Mouse (Mus musculus) kidney, embryonic 14.5 days (tissue): Measurements from ENCODE around the gene Mapk6. TPM values are rescaled to one million over a fixed set of nuclear protein-coding genes. Genes with fewer than 3 reads are reported as not detected.

Source experiments
- ATAC-seq: fragments of 200-750 bp; cut with Nextera tagmentation; 2 replicates; pipeline ENCODE4 v1.8.0; 2017; ENCODE audit warnings: moderate number of reproducible peaks, mild to moderate bottlenecking, moderate TSS enrichment, moderate library complexity; ENCODE audit not compliant: low FRiP score, low TSS enrichment
- H3K27ac ChIP-seq: fragments of 300-500 bp; sonication (generic); 2 replicates; pipeline ENCODE4 v1.5.1; 2014; ENCODE audit warnings: low read depth, mild to moderate bottlenecking, low read length, moderate library complexity, mixed read lengths
- H3K27me3 ChIP-seq: fragments of 300-500 bp; sonication (generic); 2 replicates; pipeline ENCODE4 v1.6.1; 2014; ENCODE audit warnings: mild to moderate bottlenecking, low read length; ENCODE audit not compliant: control insufficient read depth, insufficient read depth
- H3K36me3 ChIP-seq: fragments of 300-500 bp; sonication (generic); 2 replicates; pipeline ENCODE4 v1.6.1; 2014; ENCODE audit warnings: low read length, mixed read lengths; ENCODE audit not compliant: control insufficient read depth, insufficient read depth
- H3K4me1 ChIP-seq: fragments of 300-500 bp; sonication (generic); 2 replicates; pipeline ENCODE4 v1.6.1; 2014; ENCODE audit warnings: low read length, mixed read lengths; ENCODE audit not compliant: control insufficient read depth, insufficient read depth
- H3K4me2 ChIP-seq: fragments of 300-500 bp; sonication (generic); replicated peaks from 2 replicates; pipeline ENCODE4 v1.6.1; 2014; ENCODE audit warnings: low read depth, mild to moderate bottlenecking, low read length
- H3K4me3 ChIP-seq: fragments of 300-500 bp; sonication (generic); 2 replicates; pipeline ENCODE4 v1.5.1; 2014; ENCODE audit warnings: mild to moderate bottlenecking, low read length
- H3K9ac ChIP-seq: fragments of 300-500 bp; sonication (generic); 2 replicates; pipeline ENCODE4 v1.6.1; 2014; ENCODE audit warnings: low read depth, mild to moderate bottlenecking, low read length, moderate library complexity
- H3K9me3 ChIP-seq: fragments of 300-500 bp; sonication (generic); 2 replicates; pipeline ENCODE4 v1.6.1; 2016; ENCODE audit warnings: low read length; ENCODE audit not compliant: control insufficient read depth
- WGBS: fragments of 180-500 bp; shearing (Covaris S2); extraction: QIAGEN DNeasy Blood & Tissue Kit; methylation state at CpG from one replicate; pipeline ENCODE4 v1.1.7; 2014; 5-methylcytosine and 5-hydroxymethylcytosine counted together
- polyA plus RNA-seq: library from polyadenylated mRNA; unstranded; fragments of >200 nt; fragmentation: Nextera tagmentation; extraction: Ambion mirVana; gene quantifications from 2 replicates; pipeline ENCODE4 v1.2.1, GENCODE M21; 2014

Gene Mapk6
- polyA plus RNA-seq, 1 experiment from 2014 or later: 77.6 TPM

DNA sequence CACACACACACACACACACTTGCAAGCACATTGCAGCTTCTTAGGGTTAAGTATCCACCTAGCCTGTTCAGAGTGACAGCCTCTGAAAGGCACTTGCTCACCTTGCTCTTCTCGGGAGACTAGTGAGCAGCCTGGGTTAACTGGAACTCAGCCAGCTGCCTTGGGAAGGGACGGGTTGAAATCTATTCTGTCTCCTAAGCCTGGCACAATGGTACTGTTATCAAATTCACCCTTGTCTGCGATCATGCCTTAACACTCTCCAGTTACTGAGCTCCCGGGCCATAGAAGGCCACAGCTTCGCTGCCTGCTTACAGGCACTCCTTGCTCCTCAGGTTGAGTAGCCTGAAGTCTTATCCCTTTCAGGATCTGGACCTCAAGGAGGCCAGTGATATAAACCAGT lies 9.2 kb downstream of the Mapk6 start:
- H3K9ac ChIP-seq: no peak overlapping the region
- WGBS: 82% methylated on average over 5 of the region's 5 CpGs

DNA sequence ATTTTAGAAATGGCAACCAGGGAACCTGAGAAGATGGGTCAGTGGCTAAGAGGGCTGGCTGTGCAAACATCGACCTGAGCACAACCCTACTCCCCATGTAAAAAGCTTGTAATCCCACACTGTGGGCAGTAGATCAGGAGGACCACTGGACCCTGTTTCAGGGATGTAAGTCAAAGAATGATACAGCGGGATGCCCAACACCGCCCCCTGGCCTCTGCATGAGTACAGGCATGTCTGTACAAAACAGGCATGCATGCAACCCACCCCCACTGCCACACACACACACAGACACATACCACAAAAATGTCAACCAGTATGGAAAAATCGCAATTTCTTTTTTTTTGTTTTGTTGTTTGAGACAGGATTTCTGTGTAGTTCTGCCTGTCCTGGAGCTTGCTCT lies 10.7 kb downstream of the Mapk6 start:
- peaks cover 5% of the 10 kb centered on the region; the same call in 1 of the 2 replicates for H3K4me1 ChIP-seq
- H3K4me2 ChIP-seq: no peak overlapping the region
- 93% methylated on average over 4 of the region's 4 CpGs for WGBS
- H3K27me3 ChIP-seq: no peaks in the 10 kb centered on the region
- H3K4me3 ChIP-seq: no peak overlapping the region
- peaks cover 34% of the 10 kb centered on the region for H3K36me3 ChIP-seq
- no peak overlapping the region for H3K27ac ChIP-seq
- no peak for ATAC-seq
- no peak overlapping the region for H3K9ac ChIP-seq
- no peaks in the 10 kb centered on the region for H3K9me3 ChIP-seq

More for the DNA sequence above, 9.2 kb downstream of the Mapk6 start:
- no peak for ATAC-seq
- H3K4me3 ChIP-seq: no peak overlapping the region
- H3K27me3 ChIP-seq: no peaks in the 10 kb centered on the region
- H3K9me3 ChIP-seq: no peaks in the 10 kb centered on the region
- no peak overlapping the region for H3K27ac ChIP-seq
- H3K4me1 ChIP-seq: peaks cover 14% of the 10 kb centered on the region; the same call in 1 of the 2 replicates
- peaks cover 22% of the 10 kb centered on the region for H3K36me3 ChIP-seq
- no peak overlapping the region for H3K4me2 ChIP-seq

DNA sequence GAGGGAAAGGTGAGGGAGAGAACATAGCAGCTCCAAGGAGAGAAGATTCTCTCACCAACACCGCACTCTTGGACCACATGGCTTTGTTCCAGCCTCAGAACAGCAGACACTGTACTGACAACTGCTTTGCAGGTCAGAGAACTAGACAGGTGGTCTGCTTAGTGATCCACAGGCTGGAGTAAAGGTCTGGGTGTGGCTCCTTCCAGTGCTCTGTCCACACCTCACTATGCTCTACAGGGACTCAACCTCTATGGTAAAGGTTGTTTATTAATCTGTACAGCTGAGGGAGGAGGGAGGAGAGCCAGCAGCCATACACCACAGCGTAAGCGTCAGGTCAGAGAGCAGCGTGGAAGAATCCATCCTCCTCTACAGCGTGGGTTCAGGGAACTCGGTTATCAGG lies 13.8 kb downstream of the Mapk6 start:
- H3K9ac ChIP-seq: no peak overlapping the region
- no peak for ATAC-seq

DNA sequence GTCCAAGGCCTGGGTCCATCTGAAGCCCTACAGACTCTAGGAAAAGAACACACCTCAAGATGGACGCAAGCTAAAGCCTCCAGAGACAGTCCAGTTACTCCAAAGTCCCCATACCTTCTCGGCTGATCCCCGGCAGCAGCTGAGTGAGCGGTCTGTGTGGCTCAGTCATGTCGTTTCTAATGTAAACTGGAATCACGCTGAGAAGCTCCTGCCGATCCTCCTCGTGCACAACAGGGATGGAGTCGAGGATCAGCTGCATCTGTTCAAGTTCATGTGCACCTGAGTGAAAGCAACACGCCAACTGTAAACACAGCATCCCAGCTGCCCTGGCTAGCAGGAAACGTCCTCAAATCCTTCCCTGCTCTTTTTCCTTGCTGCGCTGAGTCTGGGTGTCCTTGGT lies 16.6 kb downstream of the Mapk6 start:
- Histone ChIP-seq H3K27me3 (no peaks in the 10 kb centered on the region), H3K9ac (no peak overlapping the region), H3K4me3 (no peak overlapping the region), H3K9me3 (no peaks in the 10 kb centered on the region), H3K36me3 (peaks cover 85% of the 10 kb centered on the region), H3K4me2 (no peak overlapping the region), H3K4me1 (no peaks in the 10 kb centered on the region), H3K27ac (no peak overlapping the region)
- ATAC-seq: no peak
- WGBS: 87% methylated on average over 12 of the region's 12 CpGs

More for the DNA sequence above, 13.8 kb downstream of the Mapk6 start:
- Histone ChIP-seq H3K27ac (no peak overlapping the region), H3K4me2 (no peak overlapping the region), H3K36me3 (peaks cover 64% of the 10 kb centered on the region), H3K4me3 (no peak overlapping the region), H3K9me3 (no peaks in the 10 kb centered on the region), H3K27me3 (no peaks in the 10 kb centered on the region), H3K4me1 (no peaks in the 10 kb centered on the region)
- 89% methylated on average over 6 of the region's 6 CpGs for WGBS

DNA sequence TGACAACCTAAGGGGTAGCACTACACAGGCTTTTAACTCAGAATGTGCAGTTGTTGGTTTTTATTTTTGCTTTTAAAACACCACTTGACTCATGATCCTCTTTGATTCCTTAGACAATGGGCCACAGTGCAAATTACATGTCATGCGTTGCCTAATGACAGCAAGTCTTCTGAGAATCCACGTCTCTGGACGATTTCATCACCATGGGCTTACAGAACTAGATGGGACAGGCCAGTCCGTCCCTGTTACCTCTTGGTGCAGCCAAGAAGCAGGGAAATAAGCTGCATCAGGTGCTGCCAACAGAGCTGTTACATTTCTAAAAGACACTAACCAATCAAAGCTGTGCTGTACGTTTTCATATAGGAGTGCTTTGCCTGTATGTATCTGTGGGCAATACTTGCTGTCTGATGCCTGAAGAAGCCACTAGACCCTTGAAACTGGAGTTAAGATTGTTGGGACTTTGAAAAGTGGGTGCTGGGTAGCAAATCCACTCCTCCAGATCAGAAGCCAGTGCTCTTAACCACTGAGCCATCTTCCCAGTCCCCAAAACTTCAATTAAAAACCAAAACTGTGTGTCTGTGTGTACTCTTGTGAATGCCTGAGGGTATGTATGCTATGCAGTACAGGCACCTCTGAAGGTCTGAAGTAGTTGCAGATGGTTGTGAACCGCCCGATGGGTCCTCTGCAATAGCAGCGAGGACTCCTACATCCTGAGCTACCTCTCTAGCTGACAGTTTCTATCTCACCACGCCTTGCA lies 24.4 kb downstream of the Mapk6 start:
- Histone ChIP-seq H3K36me3 (peaks cover 30% of the 10 kb centered on the region), H3K4me3 (no peak overlapping the region), H3K9me3 (no peaks in the 10 kb centered on the region), H3K27ac (no peak overlapping the region), H3K4me2 (no peak overlapping the region), H3K9ac (no peak overlapping the region), H3K27me3 (no peaks in the 10 kb centered on the region), H3K4me1 (no peaks in the 10 kb centered on the region)
- WGBS: 87% methylated on average over 9 of the region's 9 CpGs
- ATAC-seq: no peak

DNA sequence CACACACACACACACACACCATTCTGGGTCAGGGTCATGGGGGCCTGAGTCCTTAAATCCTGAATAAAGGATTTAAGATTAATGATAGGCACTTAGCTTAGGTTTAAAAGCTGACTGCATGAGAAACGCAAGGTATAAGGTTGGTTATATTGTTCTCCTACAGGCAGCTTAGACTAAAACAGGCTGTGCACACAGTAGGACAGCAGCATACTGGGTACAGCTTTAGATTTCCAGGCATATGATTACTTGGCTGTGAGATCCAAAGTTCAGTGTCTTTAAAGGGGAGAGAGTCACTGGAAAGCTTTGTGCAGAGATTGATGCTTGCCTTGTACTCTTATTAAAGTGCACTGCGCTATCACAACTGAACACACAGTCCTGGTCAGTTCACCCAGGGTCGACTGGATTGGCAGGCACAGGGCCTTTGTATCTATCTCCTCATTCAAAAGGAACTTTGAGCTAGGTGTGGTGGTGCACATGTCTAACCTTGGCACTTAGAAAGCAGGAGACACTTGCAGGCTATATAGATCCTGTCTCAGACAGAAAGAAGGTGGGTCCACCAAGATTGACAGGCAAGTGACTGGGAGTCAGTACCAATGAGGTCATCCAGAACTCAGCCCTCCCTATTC lies 25.4 kb downstream of the Mapk6 start:
- Histone ChIP-seq H3K9me3 (no peaks in the 10 kb centered on the region), H3K4me1 (no peaks in the 10 kb centered on the region), H3K27me3 (no peaks in the 10 kb centered on the region), H3K4me3 (no peak overlapping the region), H3K27ac (no peak overlapping the region), H3K9ac (no peak overlapping the region), H3K4me2 (no peak overlapping the region), H3K36me3 (peaks cover 21% of the 10 kb centered on the region)
- ATAC-seq: no peak
- 84% methylated on average over 3 of the region's 3 CpGs for WGBS

DNA sequence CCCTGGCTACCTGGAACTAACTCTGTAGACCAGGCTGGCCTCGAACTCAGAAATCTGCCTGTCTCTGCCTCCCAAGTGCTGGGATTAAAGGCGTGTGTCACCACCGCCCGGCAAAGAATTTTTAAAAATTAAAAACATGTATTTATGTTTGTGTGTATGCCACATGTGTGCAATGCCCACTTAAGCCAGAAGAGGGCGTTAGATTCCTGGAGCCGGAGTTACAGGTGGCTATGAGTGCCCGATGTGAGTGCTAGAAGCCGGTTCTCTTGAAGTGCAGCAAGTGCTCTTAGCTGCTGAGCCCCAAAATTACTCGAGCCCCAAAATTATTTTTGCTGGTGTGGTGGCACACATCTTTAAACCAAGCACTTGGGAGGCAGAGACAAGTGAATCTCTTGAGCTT lies 26.0 kb downstream of the Mapk6 start:
- no peak for ATAC-seq
- Histone ChIP-seq H3K4me1 (no peaks in the 10 kb centered on the region), H3K36me3 (peaks cover 14% of the 10 kb centered on the region), H3K27ac (no peak overlapping the region), H3K27me3 (no peaks in the 10 kb centered on the region), H3K4me2 (no peak overlapping the region), H3K9ac (no peak overlapping the region), H3K9me3 (no peaks in the 10 kb centered on the region), H3K4me3 (no peak overlapping the region)
- WGBS: 82% methylated on average over 9 of the region's 9 CpGs

DNA sequence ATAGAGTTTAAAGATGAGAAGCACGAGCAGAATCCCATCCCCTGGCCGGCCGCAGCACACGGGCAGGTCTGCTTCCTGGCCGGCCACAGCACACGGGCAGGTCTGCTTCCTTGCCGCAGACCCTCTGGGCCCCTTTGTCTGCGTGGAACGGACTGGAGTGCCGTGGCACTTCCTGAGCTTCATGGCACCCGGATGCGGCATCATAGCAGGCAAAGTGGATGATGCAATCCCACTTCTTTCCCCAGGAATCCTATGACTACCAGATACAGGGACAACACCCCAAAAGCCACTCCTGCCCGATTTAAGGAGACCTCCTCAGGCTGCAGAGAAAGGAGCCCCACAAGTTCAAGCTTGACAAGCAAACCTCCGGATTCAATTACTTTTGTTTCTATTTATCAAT lies 27.0 kb downstream of the Mapk6 start:
- Histone ChIP-seq H3K4me1 (no peaks in the 10 kb centered on the region), H3K36me3 (peaks cover 9% of the 10 kb centered on the region; the same call in 1 of the 2 replicates), H3K4me3 (no peak overlapping the region), H3K9ac (no peak overlapping the region), H3K27ac (no peak overlapping the region), H3K27me3 (no peaks in the 10 kb centered on the region), H3K9me3 (no peaks in the 10 kb centered on the region), H3K4me2 (no peak overlapping the region)
- no peak for ATAC-seq
- 92% methylated on average over 14 of the region's 14 CpGs for WGBS

DNA sequence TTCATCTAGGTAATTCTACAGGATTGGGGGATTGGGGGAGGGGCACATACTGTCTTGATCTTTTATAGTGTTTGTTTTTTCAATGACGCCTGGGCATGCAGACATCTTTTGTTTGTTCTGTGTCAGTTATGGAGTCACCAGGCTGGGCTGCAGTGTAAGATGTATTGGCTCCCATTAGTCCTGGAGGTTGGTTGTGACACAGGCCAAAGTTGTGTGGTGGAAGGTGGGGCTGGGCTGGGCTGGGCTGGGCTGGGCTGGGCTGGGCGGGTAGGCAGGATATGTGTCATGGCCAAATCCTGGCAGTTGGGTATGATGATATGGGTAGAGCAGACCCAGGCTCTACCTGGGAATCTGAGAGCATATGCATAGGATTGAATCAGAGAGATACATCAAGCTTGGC lies 31.0 kb downstream of the Mapk6 start:
- no peak overlapping the region for H3K27ac ChIP-seq
- H3K4me2 ChIP-seq: no peak overlapping the region
- no peak for ATAC-seq
- no peak overlapping the region for H3K9ac ChIP-seq
- H3K27me3 ChIP-seq: no peaks in the 10 kb centered on the region
- no peaks in the 10 kb centered on the region for H3K4me1 ChIP-seq
- no peaks in the 10 kb centered on the region for H3K9me3 ChIP-seq
- no peaks in the 10 kb centered on the region for H3K36me3 ChIP-seq
- WGBS: 75% methylated on average over 2 of the region's 2 CpGs
- no peak overlapping the region for H3K4me3 ChIP-seq
